Comparison of ENCODE assay signal across 18 mouse cellular contexts in genomic region chr16:31510097-31510496, GRCm38 (mm10).
A peak's percentile ranks its signal among the peaks of the same experiment; 100 is the strongest.
DNase-seq lines count a peak whose midpoint lies in the region; ATAC-seq and TF ChIP-seq lines count a peak whose summit lies in the region.
"Had no signal": no experiment of that assay in that cellular context is flagged by ENCODE, and none has a peak within 500 bp of the region (broad histone marks: within the 10 kb centered on the region; RNA-seq: fewer than 3 reads in every experiment).

No protein-coding gene starts in this region.

- H3K27me3 ChIP-seq in forebrain, embryonic 15.5 days = no peaks in the 10 kb centered on the region
- H3K27me3 ChIP-seq in forebrain, embryonic 11.5 days (ENCODE audit: control insufficient read depth, insufficient read depth, low read length) = no peaks in the 10 kb centered on the region
- no peaks in the 10 kb centered on the region for H3K27me3 ChIP-seq in small intestine, adult 2 months (ENCODE audit: control insufficient read depth, insufficient read depth, low read length)
- H3K27me3 ChIP-seq: heart, embryonic 12.5 days; limb, embryonic 13.5 days had no signal

- H3K36me3 ChIP-seq in forebrain, embryonic 15.5 days = no peaks in the 10 kb centered on the region
- H3K36me3 ChIP-seq in forebrain, embryonic 11.5 days (ENCODE audit: control insufficient read depth, insufficient read depth, low read length) = no peaks in the 10 kb centered on the region
- H3K36me3 ChIP-seq in small intestine, adult 2 months (ENCODE audit: control insufficient read depth, insufficient read depth, low read length) = no peaks in the 10 kb centered on the region
- H3K36me3 ChIP-seq: G1E; heart, embryonic 12.5 days; limb, embryonic 13.5 days; liver, embryonic 15.5 days; midbrain, embryonic 10.5 days had no signal

- TF ChIP-seq CTCF in left cerebral cortex, adult 2 months (IDR thresholded peaks at IDR 0.05) = no peak
- TF ChIP-seq CTCF in small intestine, adult 2 months (IDR thresholded peaks at IDR 0.05; ENCODE audit: extremely low read depth, insufficient read length, insufficient replicate concordance, low read depth, low read length) = no peak
- TF ChIP-seq CTCF in lung, adult 2 months (IDR thresholded peaks at IDR 0.05; ENCODE audit: insufficient read depth, low read length) = no peak

- 0 out of 2 replicates have a peak overlapping the region, but pooled peaks have one; percentile 11 for H3K27ac ChIP-seq in forebrain, embryonic 15.5 days (replicated peaks)
- no peak overlapping the region for H3K27ac ChIP-seq in forebrain, embryonic 11.5 days (ENCODE audit: low read depth, low read length)
- peak overlapping the region; percentile 74; the same call in 1 of the 2 replicates for H3K27ac ChIP-seq in left cerebral cortex, adult 2 months
- peak overlapping the region; percentile 6; the same call in 1 of the 2 replicates for H3K27ac ChIP-seq in small intestine, adult 2 months (ENCODE audit: insufficient read depth, low read depth, low read length)
- H3K27ac ChIP-seq: liver, embryonic 15.5 days had no signal

- H3K9me3 ChIP-seq in forebrain, embryonic 15.5 days = no peaks in the 10 kb centered on the region
- H3K9me3 ChIP-seq in forebrain, embryonic 11.5 days (ENCODE audit: control insufficient read depth, low read length) = no peaks in the 10 kb centered on the region
- H3K9me3 ChIP-seq: G1E; heart, embryonic 12.5 days; limb, embryonic 13.5 days; liver, embryonic 15.5 days had no signal

- H3K9ac ChIP-seq in forebrain, embryonic 15.5 days (replicated peaks) = no peak overlapping the region
- no peak overlapping the region for H3K9ac ChIP-seq in forebrain, embryonic 11.5 days (ENCODE audit: low read length)
- H3K9ac ChIP-seq: heart, embryonic 12.5 days; limb, embryonic 13.5 days; liver, embryonic 15.5 days had no signal

- intact Hi-C loops in left cerebral cortex, adult 2 months (cut with DNase I) = no loop called here

- H3K4me2 ChIP-seq in forebrain, embryonic 15.5 days (replicated peaks) = no peak overlapping the region
- no peak overlapping the region for H3K4me2 ChIP-seq in forebrain, embryonic 11.5 days (ENCODE audit: low read depth, low read length, severe bottlenecking)
- H3K4me2 ChIP-seq: limb, embryonic 13.5 days had no signal

- no peak for TF ChIP-seq POLR2A in small intestine, adult 2 months (IDR thresholded peaks at IDR 0.05; ENCODE audit: low read depth, low read length)
- no peak for TF ChIP-seq POLR2A in lung, adult 2 months (IDR thresholded peaks at IDR 0.05; ENCODE audit: borderline replicate concordance, extremely low read depth, low read depth, low read length)

- H3K4me1 ChIP-seq in forebrain, embryonic 15.5 days = peaks cover 28% of the 10 kb centered on the region
- H3K4me1 ChIP-seq in forebrain, embryonic 11.5 days (replicated peaks; ENCODE audit: control insufficient read depth, insufficient read depth, low read length) = peaks cover 4% of the 10 kb centered on the region; the same call in 1 of the 2 replicates
- H3K4me1 ChIP-seq in small intestine, adult 2 months (ENCODE audit: control insufficient read depth, insufficient read depth, insufficient read length, low read length) = peaks cover 18% of the 10 kb centered on the region; the same call in 1 of the 2 replicates
- peaks cover 3% of the 10 kb centered on the region for H3K4me1 ChIP-seq in lung, adult 2 months (ENCODE audit: control insufficient read depth, insufficient read depth, low read length)

- no peak for DNase-seq in forebrain, embryonic 11.5 days (ENCODE audit: low spot score)
- DNase-seq in left cerebral cortex, adult 2 months (ENCODE audit: extremely low spot score in 1 of 2, low spot score in 2 of 2) = no peak
- DNase-seq in left cerebral cortex, adult 8-10 months (ENCODE audit: low spot score in 2 of 2) = no peak
- no peak for DNase-seq in frontal cortex, postnatal 14 days (ENCODE audit: low spot score in 2 of 2)
- DNase-seq in lung, adult 2 months = no peak
- DNase-seq: adrenal gland, postnatal 14 days; forebrain, postnatal 0 days; gastrocnemius, postnatal 36 days; retina, postnatal 1 day; thymus, postnatal 25 days had no signal

- H3K4me3 ChIP-seq in forebrain, embryonic 15.5 days = no peak overlapping the region
- no peak overlapping the region for H3K4me3 ChIP-seq in forebrain, embryonic 11.5 days (ENCODE audit: low read depth, low read length)
- no peak overlapping the region for H3K4me3 ChIP-seq in left cerebral cortex, adult 2 months
- no peak overlapping the region for H3K4me3 ChIP-seq in small intestine, adult 2 months (ENCODE audit: low read depth, low read length)
- no peak overlapping the region for H3K4me3 ChIP-seq in lung, adult 2 months (replicated peaks; ENCODE audit: extremely low read depth, low read depth, low read length)
- H3K4me3 ChIP-seq: heart, embryonic 12.5 days; limb, embryonic 13.5 days; liver, embryonic 15.5 days; midbrain, embryonic 10.5 days had no signal

- no peak for ATAC-seq in forebrain, embryonic 15.5 days (replicated peaks)
- ATAC-seq in forebrain, embryonic 11.5 days (replicated peaks; ENCODE audit: low FRiP score) = no peak
- ATAC-seq: forebrain, postnatal 0 days; inflammation-experienced regulatory T-cells, adult 6 months had no signal

- 85% methylated on average over 8 of the region's 8 CpGs for WGBS in forebrain, embryonic 15.5 days
- WGBS in forebrain, embryonic 11.5 days = 73% methylated on average over 8 of the region's 8 CpGs
- 42% methylated on average over 8 of the region's 8 CpGs for WGBS in small intestine, adult 2 months
- WGBS in lung, adult 2 months = 64% methylated on average over 8 of the region's 8 CpGs
